Mouse (Mus musculus): ENCODE measurements around the gene Gstm6. TPM values are rescaled to one million over a fixed set of nuclear protein-coding genes. Genes with fewer than 3 reads are reported as not detected.
A peak's percentile ranks its signal among the peaks of the same experiment; 100 is the strongest.
"Not testable (repeated sequence)": the region's sequence is repeated elsewhere in the genome, so short reads cannot be mapped to it uniquely, and the experiment has no call there.

Gene Gstm6
- total and polyA plus RNA-seq, 3 experiments, result 0.16 TPM; not detected in 2

DNA sequence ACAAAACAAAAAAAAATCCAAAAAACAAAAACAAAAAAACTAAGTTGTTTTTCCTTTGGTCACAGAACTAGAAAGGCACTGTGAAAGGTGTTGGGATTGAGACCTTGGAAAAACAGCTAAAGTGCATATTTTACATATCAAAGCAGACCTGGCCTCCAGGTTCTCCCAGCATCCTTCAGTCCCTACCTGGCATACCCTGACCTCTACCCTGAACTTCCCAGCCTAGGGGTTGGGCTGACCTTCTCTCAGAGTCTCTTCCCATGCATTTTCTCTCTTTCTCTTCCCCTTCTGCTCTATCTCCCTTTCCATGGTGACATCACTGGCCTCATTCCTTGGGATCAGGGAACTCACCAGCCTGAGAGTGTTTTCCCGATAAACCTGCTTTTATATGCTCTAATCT is 22.0 kb upstream of the Gstm6 start:
- ATAC-seq (ENCODE audit: extremely low read depth, insufficient number of reproducible peaks, low FRiP score, poor library complexity, severe bottlenecking), result no peak
- Histone ChIP-seq H3K4me3 (ENCODE audit: low read depth, low read length) (no peak overlapping the region), H3K36me3 (replicated peaks) (no peaks in the 10 kb centered on the region), H3K4me1 (ENCODE audit: insufficient read depth, low read depth, low read length) (peaks cover 15% of the 10 kb centered on the region), H3K9me3 (replicated peaks) (no peaks in the 10 kb centered on the region), H3K27me3 (ENCODE audit: insufficient read depth, low read length) (peaks cover 4% of the 10 kb centered on the region; the same call in 1 of the 2 replicates)
- TF ChIP-seq GATA2 (IDR thresholded peaks at IDR 0.05; ENCODE audit: borderline replicate concordance, low read depth, low read length), result no peak
- no peak for DNase-seq (ENCODE audit: low spot score)

DNA sequence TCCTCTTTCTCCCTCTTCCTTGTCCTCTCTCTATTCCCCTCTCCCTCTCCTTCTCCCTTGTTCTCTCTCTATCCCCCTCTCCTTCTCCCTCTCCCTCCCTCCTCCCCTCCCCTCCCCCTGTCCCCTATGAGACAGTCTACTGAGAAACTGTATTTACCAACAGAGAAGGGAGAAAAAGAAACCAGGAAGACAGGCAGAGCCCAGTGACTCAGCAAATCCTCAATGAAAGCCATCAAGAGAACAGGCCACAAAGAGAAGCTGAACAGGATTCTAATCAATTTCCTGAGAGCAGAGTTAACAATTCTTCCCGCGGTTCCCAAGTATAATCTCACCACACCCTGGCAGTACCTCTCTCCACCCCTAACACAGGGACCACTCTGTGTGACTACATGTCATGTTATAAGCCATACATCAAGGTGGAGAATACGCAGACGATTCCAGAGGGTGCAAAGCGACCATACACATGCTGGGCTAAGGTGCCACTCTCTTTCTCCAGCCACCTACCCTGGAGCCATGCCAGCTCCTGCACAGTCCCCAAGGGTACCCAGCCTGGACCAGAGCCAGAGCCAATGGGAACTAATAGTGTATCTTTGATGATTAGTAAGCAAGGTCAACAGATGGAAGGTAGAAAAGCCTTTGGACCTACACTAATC is 21.2 kb upstream of the Gstm6 start:
- peaks cover 6% of the 10 kb centered on the region for H3K27me3 ChIP-seq (ENCODE audit: insufficient read depth, low read length)
- DNase-seq (ENCODE audit: low spot score) (no peak), ATAC-seq (ENCODE audit: extremely low read depth, insufficient number of reproducible peaks, low FRiP score, poor library complexity, severe bottlenecking) (peak; percentile 22)
- peaks cover 15% of the 10 kb centered on the region for H3K4me1 ChIP-seq (ENCODE audit: insufficient read depth, low read depth, low read length)
- H3K4me3 ChIP-seq (ENCODE audit: low read depth, low read length), result no peak overlapping the region
- no peaks in the 10 kb centered on the region for H3K9me3 ChIP-seq (replicated peaks)
- no peaks in the 10 kb centered on the region for H3K36me3 ChIP-seq (replicated peaks)
- no peak for TF ChIP-seq TAL1 (conservative IDR thresholded peaks at IDR 0.05; ENCODE audit: low read depth, low read length)
- no peak for TF ChIP-seq POLR2AphosphoS5 (IDR thresholded peaks at IDR 0.05; ENCODE audit: insufficient replicate concordance, low read depth, low read length)
- TF ChIP-seq GATA2 (IDR thresholded peaks at IDR 0.05; ENCODE audit: borderline replicate concordance, low read depth, low read length), result no peak
- no peak for TF ChIP-seq GATA1 (IDR thresholded peaks at IDR 0.05; ENCODE audit: borderline replicate concordance, low read length)
- no peak for TF ChIP-seq CTCF (IDR thresholded peaks at IDR 0.05; ENCODE audit: low read depth, low read length)

DNA sequence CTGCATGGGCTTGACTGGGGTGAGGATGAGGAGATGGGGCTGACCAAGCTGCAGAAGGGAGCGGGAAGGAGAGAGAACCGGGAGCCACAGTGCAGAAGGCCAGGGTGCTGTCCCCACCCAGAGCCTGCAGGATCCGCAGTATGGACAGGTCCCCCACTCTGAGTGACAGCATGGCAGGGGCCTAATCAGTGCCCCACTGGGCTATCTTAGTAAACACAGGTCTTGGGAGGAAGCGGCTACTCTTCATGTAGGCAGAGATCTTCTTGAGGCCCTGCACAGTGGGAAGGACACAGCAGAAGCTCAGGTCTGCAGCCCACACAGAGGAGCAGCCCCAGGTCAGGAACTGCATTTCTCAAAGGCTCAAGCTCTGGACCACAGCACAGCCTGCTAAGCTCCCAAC is 20.5 kb upstream of the Gstm6 start:
- Histone ChIP-seq H3K9me3 (replicated peaks) (no peaks in the 10 kb centered on the region), H3K27me3 (ENCODE audit: insufficient read depth, low read length) (peaks cover 3% of the 10 kb centered on the region), H3K4me1 (ENCODE audit: insufficient read depth, low read depth, low read length) (peaks cover 15% of the 10 kb centered on the region), H3K4me3 (ENCODE audit: low read depth, low read length) (no peak overlapping the region), H3K36me3 (replicated peaks) (no peaks in the 10 kb centered on the region)
- no peak for ATAC-seq (ENCODE audit: extremely low read depth, insufficient number of reproducible peaks, low FRiP score, poor library complexity, severe bottlenecking)
- no peak for DNase-seq (ENCODE audit: low spot score)
- TF ChIP-seq GATA2 (IDR thresholded peaks at IDR 0.05; ENCODE audit: borderline replicate concordance, low read depth, low read length) (no peak), CTCF (IDR thresholded peaks at IDR 0.05; ENCODE audit: low read depth, low read length) (no peak), TAL1 (conservative IDR thresholded peaks at IDR 0.05; ENCODE audit: low read depth, low read length) (no peak), POLR2AphosphoS5 (IDR thresholded peaks at IDR 0.05; ENCODE audit: insufficient replicate concordance, low read depth, low read length) (no peak), GATA1 (IDR thresholded peaks at IDR 0.05; ENCODE audit: borderline replicate concordance, low read length) (no peak)

DNA sequence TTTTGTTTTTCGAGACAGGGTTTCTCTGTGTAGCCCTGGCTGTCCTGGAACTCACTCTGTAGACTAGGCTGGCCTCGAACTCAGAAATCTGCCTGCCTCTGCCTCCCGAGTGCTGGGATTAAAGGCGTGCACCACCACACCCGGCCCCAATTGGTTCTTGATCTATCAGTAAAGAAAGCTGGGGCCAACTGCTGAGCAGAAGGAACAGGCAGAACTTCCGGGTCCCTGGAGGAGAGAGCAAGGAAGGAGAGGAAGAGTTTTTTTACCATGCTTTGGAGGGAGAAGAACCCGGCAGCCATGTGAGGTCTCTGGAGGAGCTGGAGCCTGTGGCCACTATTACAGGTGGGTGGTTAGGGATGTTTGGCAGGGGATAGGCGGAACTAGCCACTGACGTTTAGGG is 11.7 kb upstream of the Gstm6 start:
- not testable (repeated sequence) for H3K4me1 ChIP-seq (ENCODE audit: insufficient read depth, low read depth, low read length); H3K36me3 ChIP-seq (replicated peaks); H3K9me3 ChIP-seq (replicated peaks); DNase-seq (ENCODE audit: low spot score); ATAC-seq (ENCODE audit: extremely low read depth, insufficient number of reproducible peaks, low FRiP score, poor library complexity, severe bottlenecking); H3K4me3 ChIP-seq (ENCODE audit: low read depth, low read length)
- H3K27me3 ChIP-seq (ENCODE audit: insufficient read depth, low read length), result peaks cover 22% of the 10 kb centered on the region

- TF ChIP-seq GATA2 (IDR thresholded peaks at IDR 0.05; ENCODE audit: borderline replicate concordance, low read depth, low read length) (no peak), POLR2AphosphoS5 (IDR thresholded peaks at IDR 0.05; ENCODE audit: insufficient replicate concordance, low read depth, low read length) (no peak), TAL1 (conservative IDR thresholded peaks at IDR 0.05; ENCODE audit: low read depth, low read length) (no peak), CTCF (IDR thresholded peaks at IDR 0.05; ENCODE audit: low read depth, low read length) (no peak), GATA1 (IDR thresholded peaks at IDR 0.05; ENCODE audit: borderline replicate concordance, low read length) (no peak)
- no peaks in the 10 kb centered on the region for H3K9me3 ChIP-seq (replicated peaks)
- no peaks in the 10 kb centered on the region for H3K4me1 ChIP-seq (ENCODE audit: insufficient read depth, low read depth, low read length)
- no peaks in the 10 kb centered on the region for H3K36me3 ChIP-seq (replicated peaks)
- DNase-seq (ENCODE audit: low spot score), result no peak
- ATAC-seq (ENCODE audit: extremely low read depth, insufficient number of reproducible peaks, low FRiP score, poor library complexity, severe bottlenecking), result no peak
- no peak overlapping the region for H3K4me3 ChIP-seq (ENCODE audit: low read depth, low read length)
- H3K27me3 ChIP-seq (ENCODE audit: insufficient read depth, low read length), result peaks cover 18% of the 10 kb centered on the region
Measured at GRCm38 (mm10) chr3:107953906-107954305, 10.4 kb upstream of the Gstm6 start.

DNA sequence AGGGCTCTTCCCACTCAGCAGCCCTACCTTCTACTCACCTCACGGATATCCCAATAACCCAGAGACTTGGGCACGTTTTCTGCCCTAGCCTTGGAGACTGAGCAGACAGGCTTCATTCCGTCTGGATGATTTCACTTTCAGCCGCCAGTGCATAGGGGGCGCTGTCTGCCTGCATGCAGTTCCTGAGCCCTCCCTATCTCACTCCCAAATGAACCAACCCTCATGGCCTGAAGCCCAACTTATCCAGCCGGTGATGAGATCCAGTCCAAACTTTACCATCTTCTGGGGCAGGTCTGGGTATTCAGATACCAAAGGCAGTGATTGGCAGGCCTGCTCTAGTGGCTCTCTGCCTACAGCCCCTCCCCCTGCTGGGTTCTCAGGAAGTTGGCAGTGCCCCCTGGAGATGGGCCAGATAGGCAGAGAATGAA is 9.8 kb upstream of the Gstm6 start:
- Histone ChIP-seq H3K27me3 (ENCODE audit: insufficient read depth, low read length) (peaks cover 16% of the 10 kb centered on the region), H3K4me1 (ENCODE audit: insufficient read depth, low read depth, low read length) (no peaks in the 10 kb centered on the region), H3K36me3 (replicated peaks) (no peaks in the 10 kb centered on the region), H3K9me3 (replicated peaks) (no peaks in the 10 kb centered on the region), H3K4me3 (ENCODE audit: low read depth, low read length) (no peak overlapping the region)
- ATAC-seq (ENCODE audit: extremely low read depth, insufficient number of reproducible peaks, low FRiP score, poor library complexity, severe bottlenecking), result no peak
- TF ChIP-seq CTCF (IDR thresholded peaks at IDR 0.05; ENCODE audit: low read depth, low read length) (no peak; the same call in 1 of the 2 replicates), GATA2 (IDR thresholded peaks at IDR 0.05; ENCODE audit: borderline replicate concordance, low read depth, low read length) (no peak), POLR2AphosphoS5 (IDR thresholded peaks at IDR 0.05; ENCODE audit: insufficient replicate concordance, low read depth, low read length) (no peak), GATA1 (IDR thresholded peaks at IDR 0.05; ENCODE audit: borderline replicate concordance, low read length) (no peak), TAL1 (conservative IDR thresholded peaks at IDR 0.05; ENCODE audit: low read depth, low read length) (no peak)
- DNase-seq (ENCODE audit: low spot score), result peak; percentile 9

- Histone ChIP-seq H3K4me1 (ENCODE audit: insufficient read depth, low read depth, low read length) (no peaks in the 10 kb centered on the region), H3K4me3 (ENCODE audit: low read depth, low read length) (no peak overlapping the region), H3K9me3 (replicated peaks) (no peaks in the 10 kb centered on the region), H3K27me3 (ENCODE audit: insufficient read depth, low read length) (peaks cover 15% of the 10 kb centered on the region; the same call in 1 of the 2 replicates), H3K36me3 (replicated peaks) (no peaks in the 10 kb centered on the region)
- no peak for DNase-seq (ENCODE audit: low spot score)
- TF ChIP-seq GATA2 (IDR thresholded peaks at IDR 0.05; ENCODE audit: borderline replicate concordance, low read depth, low read length), result no peak
- no peak for TF ChIP-seq TAL1 (conservative IDR thresholded peaks at IDR 0.05; ENCODE audit: low read depth, low read length)
- TF ChIP-seq POLR2AphosphoS5 (IDR thresholded peaks at IDR 0.05; ENCODE audit: insufficient replicate concordance, low read depth, low read length), result no peak
- TF ChIP-seq GATA1 (IDR thresholded peaks at IDR 0.05; ENCODE audit: borderline replicate concordance, low read length), result no peak
- no peak for TF ChIP-seq CTCF (IDR thresholded peaks at IDR 0.05; ENCODE audit: low read depth, low read length)
- no peak for ATAC-seq (ENCODE audit: extremely low read depth, insufficient number of reproducible peaks, low FRiP score, poor library complexity, severe bottlenecking)
Measured at GRCm38 (mm10) chr3:107950531-107950930, 7.0 kb upstream of the Gstm6 start.

- not testable (repeated sequence) for DNase-seq (ENCODE audit: low spot score); H3K4me3 ChIP-seq (ENCODE audit: low read depth, low read length); H3K36me3 ChIP-seq (replicated peaks); ATAC-seq (ENCODE audit: extremely low read depth, insufficient number of reproducible peaks, low FRiP score, poor library complexity, severe bottlenecking); H3K4me1 ChIP-seq (ENCODE audit: insufficient read depth, low read depth, low read length); H3K9me3 ChIP-seq (replicated peaks)
- H3K27me3 ChIP-seq (ENCODE audit: insufficient read depth, low read length), result peaks cover 15% of the 10 kb centered on the region; the same call in 1 of the 2 replicates
Measured at GRCm38 (mm10) chr3:107949461-107949860, 5.9 kb upstream of the Gstm6 start.

Measured in G1E (cell line).